Mouse (Mus musculus): ENCODE measurements around the gene Ift20. TPM values are rescaled to one million over a fixed set of nuclear protein-coding genes. Genes with fewer than 3 reads are reported as not detected.
"Not testable (repeated sequence)": the region's sequence is repeated elsewhere in the genome, so short reads cannot be mapped to it uniquely, and the experiment has no call there.

Ift20 gene
- polyA plus RNA-seq, 1 experiment: 60.7 TPM

GRCm38 (mm10) chr11:78569806-78570205 is 33.6 kb downstream of the Ift20 start:
- WGBS: 80% methylated on average over 3 of the region's 3 CpGs

DNA sequence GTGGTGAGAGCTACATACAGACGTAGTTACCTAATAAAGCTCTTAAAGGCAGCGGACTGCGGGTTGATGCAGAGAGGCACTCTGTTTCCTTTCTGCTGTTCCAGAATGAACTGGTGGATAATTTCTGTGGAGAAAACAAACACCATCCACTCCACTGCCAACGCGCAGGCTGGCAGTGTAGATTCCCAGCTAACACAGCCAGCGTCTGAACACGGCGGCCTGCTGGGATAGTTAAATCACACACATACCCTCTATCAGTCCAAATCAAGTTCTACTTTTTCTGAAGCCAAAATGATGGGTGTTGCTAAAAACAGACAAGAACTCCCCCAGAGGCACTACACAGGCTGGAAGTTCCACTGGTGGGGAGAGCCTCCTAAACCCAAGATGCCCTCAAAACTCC is 35.3 kb downstream of the Ift20 start:
- 98% methylated on average over 8 of the region's 8 CpGs for WGBS
- Histone ChIP-seq H3K27me3 (ENCODE audit: control insufficient read depth, insufficient read depth, low read length) (no peaks in the 10 kb centered on the region), H3K27ac (ENCODE audit: control insufficient read depth, insufficient read depth, low read length) (no peak overlapping the region), H3K36me3 (ENCODE audit: control insufficient read depth, insufficient read depth, low read length) (peaks cover 13% of the 10 kb centered on the region), H3K4me3 (ENCODE audit: control insufficient read depth, insufficient read depth, low read length) (no peak overlapping the region), H3K4me1 (replicated peaks; ENCODE audit: control insufficient read depth, insufficient read depth, low read length) (no peaks in the 10 kb centered on the region)
- DNase-seq: no peak
- TF ChIP-seq POLR2A (IDR thresholded peaks at IDR 0.05; ENCODE audit: control insufficient read depth, extremely low read depth, insufficient read depth, low read length, poor library complexity): no peak
- TF ChIP-seq CTCF (IDR thresholded peaks at IDR 0.05; ENCODE audit: borderline replicate concordance, control insufficient read depth, extremely low read depth, insufficient read depth, low read length, poor library complexity): no peak

More at GRCm38 (mm10) chr11:78569806-78570205, 33.6 kb downstream of the Ift20 start:
- no peaks in the 10 kb centered on the region for H3K27me3 ChIP-seq (ENCODE audit: control insufficient read depth, insufficient read depth, low read length)
- H3K4me3 ChIP-seq (ENCODE audit: control insufficient read depth, insufficient read depth, low read length): no peak overlapping the region
- no peak for DNase-seq
- H3K4me1 ChIP-seq (replicated peaks; ENCODE audit: control insufficient read depth, insufficient read depth, low read length): no peaks in the 10 kb centered on the region
- H3K27ac ChIP-seq (ENCODE audit: control insufficient read depth, insufficient read depth, low read length): no peak overlapping the region
- H3K36me3 ChIP-seq (ENCODE audit: control insufficient read depth, insufficient read depth, low read length): peaks cover 13% of the 10 kb centered on the region
- TF ChIP-seq CTCF (IDR thresholded peaks at IDR 0.05; ENCODE audit: borderline replicate concordance, control insufficient read depth, extremely low read depth, insufficient read depth, low read length, poor library complexity) (no peak), POLR2A (IDR thresholded peaks at IDR 0.05; ENCODE audit: control insufficient read depth, extremely low read depth, insufficient read depth, low read length, poor library complexity) (no peak)

DNA sequence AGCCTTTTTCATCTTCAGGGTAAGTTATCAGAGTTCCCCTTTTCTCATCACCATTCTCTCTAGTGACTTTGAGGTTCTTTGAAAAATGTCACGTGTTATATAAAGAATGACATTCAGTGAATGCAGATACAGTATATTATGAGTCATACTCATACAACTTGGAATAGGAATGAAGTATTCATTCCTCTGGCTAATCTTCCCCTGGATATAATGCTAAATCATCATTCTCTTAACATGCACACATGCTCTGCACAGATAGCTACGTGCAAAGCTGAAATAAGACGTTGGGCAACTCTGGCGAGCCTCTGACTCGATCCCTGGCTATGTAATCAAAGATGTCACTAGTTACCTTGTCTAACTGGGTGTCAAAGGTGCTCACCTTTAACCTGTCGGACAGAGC is 35.7 kb downstream of the Ift20 start:
- Histone ChIP-seq H3K36me3 (ENCODE audit: control insufficient read depth, insufficient read depth, low read length) (peaks cover 13% of the 10 kb centered on the region), H3K4me1 (replicated peaks; ENCODE audit: control insufficient read depth, insufficient read depth, low read length) (no peaks in the 10 kb centered on the region), H3K27me3 (ENCODE audit: control insufficient read depth, insufficient read depth, low read length) (no peaks in the 10 kb centered on the region), H3K4me3 (ENCODE audit: control insufficient read depth, insufficient read depth, low read length) (no peak overlapping the region), H3K27ac (ENCODE audit: control insufficient read depth, insufficient read depth, low read length) (no peak overlapping the region)
- TF ChIP-seq CTCF (IDR thresholded peaks at IDR 0.05; ENCODE audit: borderline replicate concordance, control insufficient read depth, extremely low read depth, insufficient read depth, low read length, poor library complexity) (no peak), POLR2A (IDR thresholded peaks at IDR 0.05; ENCODE audit: control insufficient read depth, extremely low read depth, insufficient read depth, low read length, poor library complexity) (no peak)
- DNase-seq: no peak
- 89% methylated on average over 6 of the region's 6 CpGs for WGBS

GRCm38 (mm10) chr11:78574031-78574430 is 37.9 kb downstream of the Ift20 start:
- not testable (repeated sequence) for H3K4me3 ChIP-seq (ENCODE audit: control insufficient read depth, insufficient read depth, low read length); H3K4me1 ChIP-seq (replicated peaks; ENCODE audit: control insufficient read depth, insufficient read depth, low read length); H3K27ac ChIP-seq (ENCODE audit: control insufficient read depth, insufficient read depth, low read length); DNase-seq; H3K27me3 ChIP-seq (ENCODE audit: control insufficient read depth, insufficient read depth, low read length)
- H3K36me3 ChIP-seq (ENCODE audit: control insufficient read depth, insufficient read depth, low read length): peaks cover 22% of the 10 kb centered on the region
- WGBS: 97% methylated on average over 4 of the region's 4 CpGs

DNA sequence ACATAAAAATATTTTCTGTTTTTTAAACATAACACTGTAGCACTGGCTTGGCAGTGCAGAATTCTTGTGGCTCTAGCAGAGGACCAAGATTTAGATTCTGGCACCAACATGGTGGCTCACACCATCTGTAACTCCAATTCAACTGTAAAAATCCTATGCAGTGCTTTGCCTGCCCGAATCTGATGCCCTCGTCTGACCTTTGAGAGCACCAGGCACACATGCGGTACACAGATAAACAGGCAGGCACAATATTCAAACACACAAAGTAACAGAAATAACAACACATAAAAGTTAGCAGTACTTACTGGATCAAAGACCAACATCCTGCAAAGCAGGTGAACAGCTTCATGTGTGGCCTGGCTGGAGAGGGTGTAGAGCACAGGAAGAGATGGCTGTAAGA is 38.4 kb downstream of the Ift20 start:
- H3K4me3 ChIP-seq (ENCODE audit: control insufficient read depth, insufficient read depth, low read length): no peak overlapping the region
- no peaks in the 10 kb centered on the region for H3K4me1 ChIP-seq (replicated peaks; ENCODE audit: control insufficient read depth, insufficient read depth, low read length)
- TF ChIP-seq CTCF (IDR thresholded peaks at IDR 0.05; ENCODE audit: borderline replicate concordance, control insufficient read depth, extremely low read depth, insufficient read depth, low read length, poor library complexity) (no peak), POLR2A (IDR thresholded peaks at IDR 0.05; ENCODE audit: control insufficient read depth, extremely low read depth, insufficient read depth, low read length, poor library complexity) (no peak)
- no peak for DNase-seq
- no peak overlapping the region for H3K27ac ChIP-seq (ENCODE audit: control insufficient read depth, insufficient read depth, low read length)
- 96% methylated on average over 3 of the region's 3 CpGs for WGBS
- H3K27me3 ChIP-seq (ENCODE audit: control insufficient read depth, insufficient read depth, low read length): no peaks in the 10 kb centered on the region
- peaks cover 22% of the 10 kb centered on the region for H3K36me3 ChIP-seq (ENCODE audit: control insufficient read depth, insufficient read depth, low read length)

- no peak for DNase-seq
- H3K27ac ChIP-seq (ENCODE audit: control insufficient read depth, insufficient read depth, low read length): no peak overlapping the region
- no peaks in the 10 kb centered on the region for H3K27me3 ChIP-seq (ENCODE audit: control insufficient read depth, insufficient read depth, low read length)
- 91% methylated on average over 2 of the region's 2 CpGs for WGBS
- H3K36me3 ChIP-seq (ENCODE audit: control insufficient read depth, insufficient read depth, low read length): peaks cover 22% of the 10 kb centered on the region
- no peak overlapping the region for H3K4me3 ChIP-seq (ENCODE audit: control insufficient read depth, insufficient read depth, low read length)
- TF ChIP-seq POLR2A (IDR thresholded peaks at IDR 0.05; ENCODE audit: control insufficient read depth, extremely low read depth, insufficient read depth, low read length, poor library complexity): no peak
- TF ChIP-seq CTCF (IDR thresholded peaks at IDR 0.05; ENCODE audit: borderline replicate concordance, control insufficient read depth, extremely low read depth, insufficient read depth, low read length, poor library complexity): no peak
- no peaks in the 10 kb centered on the region for H3K4me1 ChIP-seq (replicated peaks; ENCODE audit: control insufficient read depth, insufficient read depth, low read length)
Measured at GRCm38 (mm10) chr11:78574975-78575374, 38.8 kb downstream of the Ift20 start.

- H3K4me3 ChIP-seq (ENCODE audit: control insufficient read depth, insufficient read depth, low read length): no peak overlapping the region
- no peak for DNase-seq
- no peaks in the 10 kb centered on the region for H3K4me1 ChIP-seq (replicated peaks; ENCODE audit: control insufficient read depth, insufficient read depth, low read length)
- no peak overlapping the region for H3K27ac ChIP-seq (ENCODE audit: control insufficient read depth, insufficient read depth, low read length)
- no peak for TF ChIP-seq CTCF (IDR thresholded peaks at IDR 0.05; ENCODE audit: borderline replicate concordance, control insufficient read depth, extremely low read depth, insufficient read depth, low read length, poor library complexity)
- no peak for TF ChIP-seq POLR2A (IDR thresholded peaks at IDR 0.05; ENCODE audit: control insufficient read depth, extremely low read depth, insufficient read depth, low read length, poor library complexity)
- 99% methylated on average over 6 of the region's 6 CpGs for WGBS
- H3K36me3 ChIP-seq (ENCODE audit: control insufficient read depth, insufficient read depth, low read length): peaks cover 24% of the 10 kb centered on the region
- no peaks in the 10 kb centered on the region for H3K27me3 ChIP-seq (ENCODE audit: control insufficient read depth, insufficient read depth, low read length)
Measured at GRCm38 (mm10) chr11:78582848-78583247, 46.7 kb downstream of the Ift20 start.

All from thymus, adult 2 months (tissue).